Mouse (Mus musculus) MN1 (cell line): ENCODE measurements around the gene Hsp90aa1.
"Not testable (repeated sequence)": the region's sequence is repeated elsewhere in the genome, so short reads cannot be mapped to it uniquely, and the experiment has no call there.

Experiments
- DNase-seq: peaks from one replicate; pipeline ENCODE4 v3.0.0-alpha.2; 2016; ENCODE audit warnings: low spot score

The Hsp90aa1 gene

GRCm38 (mm10) chr12:110698523-110699170 lies 3.9 kb downstream of the Hsp90aa1 start:
- DNase-seq = no peak

- DNase-seq = no peak
Measured at GRCm38 (mm10) chr12:110698080-110698479, 4.4 kb downstream of the Hsp90aa1 start.

- DNase-seq = no peak
Measured at GRCm38 (mm10) chr12:110697457-110697856, 5.1 kb downstream of the Hsp90aa1 start.

GRCm38 (mm10) chr12:110696975-110697400 lies 5.5 kb downstream of the Hsp90aa1 start:
- DNase-seq = no peak

- peak; percentile 94 for DNase-seq
Measured at GRCm38 (mm10) chr12:110696173-110696974, 6.2 kb downstream of the Hsp90aa1 start.

- DNase-seq = peak; percentile 57
Measured at GRCm38 (mm10) chr12:110695676-110696171, 6.8 kb downstream of the Hsp90aa1 start.

- not testable (repeated sequence) for DNase-seq
Measured at GRCm38 (mm10) chr12:110693378-110693777, 9.2 kb downstream of the Hsp90aa1 start.

- no peak for DNase-seq
Measured at GRCm38 (mm10) chr12:110689919-110690643, 12.4 kb downstream of the Hsp90aa1 start.

- not testable (repeated sequence) for DNase-seq
Measured at GRCm38 (mm10) chr12:110688921-110689320, 13.6 kb downstream of the Hsp90aa1 start.

- peak; percentile 74 for DNase-seq
Measured at GRCm38 (mm10) chr12:110687894-110688734, 14.4 kb downstream of the Hsp90aa1 start.

- no peak for DNase-seq
Measured at GRCm38 (mm10) chr12:110683580-110683979, 18.9 kb downstream of the Hsp90aa1 start.

GRCm38 (mm10) chr12:110682561-110683299 lies 19.8 kb downstream of the Hsp90aa1 start, which contains the start of gene 1700001K19Rik:
Gene 1700001K19Rik (minus strand): TSS chr12:110682619.
- no peak for DNase-seq

GRCm38 (mm10) chr12:110681878-110682277 lies 20.6 kb downstream of the Hsp90aa1 start:
- no peak for DNase-seq

- DNase-seq = no peak
Measured at GRCm38 (mm10) chr12:110681191-110681590, 21.3 kb downstream of the Hsp90aa1 start.

- no peak for DNase-seq
Measured at GRCm38 (mm10) chr12:110674243-110674642, 28.3 kb downstream of the Hsp90aa1 start.

- DNase-seq = no peak
Measured at GRCm38 (mm10) chr12:110667466-110668077, 35.0 kb downstream of the Hsp90aa1 start.

GRCm38 (mm10) chr12:110661746-110662145 lies 40.8 kb downstream of the Hsp90aa1 start:
- no peak for DNase-seq

- DNase-seq = no peak
Measured at GRCm38 (mm10) chr12:110651464-110651863, 51.1 kb downstream of the Hsp90aa1 start.

GRCm38 (mm10) chr12:110650241-110650641 lies 52.3 kb downstream of the Hsp90aa1 start:
- peak; percentile 6 for DNase-seq
